ENCODE assay signal across 16 mouse cellular contexts in genomic region chr1:165935466-165935818, GRCm38 (mm10).
DNase-seq lines count a peak whose midpoint lies in the region; ATAC-seq and TF ChIP-seq lines count a peak whose summit lies in the region.
"Had no signal": no experiment of that assay in that cellular context is flagged by ENCODE, and none has a peak within 500 bp of the region (broad histone marks: within the 10 kb centered on the region; RNA-seq: fewer than 3 reads in every experiment).

No protein-coding gene starts in this region.

- peak overlapping the region; percentile 100 for H3K27ac ChIP-seq in CH12.LX (ENCODE audit: insufficient read depth, low read depth)
- H3K27ac ChIP-seq in bone marrow macrophage, adult 2 months (ENCODE audit: insufficient read depth, low read depth, low read length) = no peak overlapping the region
- H3K27ac ChIP-seq in hindbrain, embryonic 12.5 days = peak overlapping the region; percentile 49; the same call in 1 of the 2 replicates
- peak overlapping the region; percentile 70 for H3K27ac ChIP-seq in midbrain, embryonic 16.5 days (ENCODE audit: low read length)
- H3K27ac ChIP-seq: embryonic facial prominence, embryonic 15.5 days; heart, adult 2 months; limb, embryonic 10.5 days; liver, embryonic 15.5 days; macrophage had no signal

- H3K4me3 ChIP-seq in CH12.LX (replicated peaks in 1 of 3; ENCODE audit: low read depth in 2 of 3, low read length in 2 of 3, poor library complexity in 1 of 3) = peak overlapping the region; percentile 20 to 24 (median 23)
- H3K4me3 ChIP-seq in bone marrow macrophage, adult 2 months (ENCODE audit: insufficient read depth, low read length) = 0 out of 2 replicates have a peak overlapping the region, but pooled peaks have one; percentile 41
- H3K4me3 ChIP-seq in hindbrain, embryonic 12.5 days = no peak overlapping the region
- H3K4me3 ChIP-seq in midbrain, embryonic 16.5 days (ENCODE audit: low read depth, low read length) = no peak overlapping the region
- H3K4me3 ChIP-seq: embryonic facial prominence, embryonic 15.5 days; heart, adult 2 months; limb, embryonic 10.5 days; liver, embryonic 15.5 days had no signal

- peak overlapping the region; percentile 100 for H3K4me2 ChIP-seq in CH12.LX (ENCODE audit: insufficient read depth, low read depth, poor library complexity, severe bottlenecking)
- no peak overlapping the region for H3K4me2 ChIP-seq in hindbrain, embryonic 12.5 days (replicated peaks)
- H3K4me2 ChIP-seq in midbrain, embryonic 16.5 days (ENCODE audit: low read length) = peak overlapping the region; percentile 27; the same call in 1 of the 2 replicates
- H3K4me2 ChIP-seq: embryonic facial prominence, embryonic 15.5 days; liver, embryonic 15.5 days had no signal

- H3K4me1 ChIP-seq in CH12.LX (ENCODE audit: control insufficient read depth in 1 of 2, insufficient read depth in 2 of 2) = peaks cover 0 to 25% of the 10 kb centered on the region in 2 experiments; a peak in 3 of 4 replicates
- H3K4me1 ChIP-seq in bone marrow macrophage, adult 2 months (ENCODE audit: control insufficient read depth, insufficient read depth, low read length) = peaks cover 8% of the 10 kb centered on the region
- peaks cover 8% of the 10 kb centered on the region for H3K4me1 ChIP-seq in hindbrain, embryonic 12.5 days
- H3K4me1 ChIP-seq in midbrain, embryonic 16.5 days (ENCODE audit: control insufficient read depth, insufficient read depth, low read length) = peaks cover 18% of the 10 kb centered on the region
- H3K4me1 ChIP-seq: embryonic facial prominence, embryonic 15.5 days had no signal

- intact Hi-C loops in left cerebral cortex, postnatal 25 days (cut with DNase I) = no loop called here

- no peak for TF ChIP-seq POLR2A in CH12.LX (IDR thresholded peaks at IDR 0.05; ENCODE audit: low read depth, low read length)
- TF ChIP-seq POLR2A in bone marrow macrophage, adult 2 months (IDR thresholded peaks at IDR 0.05; ENCODE audit: borderline replicate concordance, low read depth, low read length) = no peak

- 40% methylated on average over 2 of the region's 2 CpGs for WGBS in hindbrain, embryonic 12.5 days
- 15% methylated on average over 2 of the region's 2 CpGs for WGBS in midbrain, embryonic 16.5 days

- H3K27me3 ChIP-seq in CH12.LX (replicated peaks) = no peaks in the 10 kb centered on the region
- no peaks in the 10 kb centered on the region for H3K27me3 ChIP-seq in hindbrain, embryonic 12.5 days
- no peaks in the 10 kb centered on the region for H3K27me3 ChIP-seq in midbrain, embryonic 16.5 days (ENCODE audit: control insufficient read depth, insufficient read depth, low read depth, low read length)
- H3K27me3 ChIP-seq: embryonic facial prominence, embryonic 15.5 days; liver, embryonic 15.5 days had no signal

- peak; percentile 59 for ATAC-seq in hindbrain, embryonic 12.5 days (ENCODE audit: low FRiP score)
- peak; percentile 84 for ATAC-seq in midbrain, embryonic 16.5 days
- ATAC-seq in CD4-positive, CD25-positive, alpha-beta regulatory T cell, adult 4 months = no peak

- no peak for TF ChIP-seq CTCF in CH12.LX (conservative IDR thresholded peaks at IDR 0.05 in 1 of 2, IDR thresholded peaks at IDR 0.05 in 1 of 2; ENCODE audit: low read depth in 2 of 2, low read length in 2 of 2)
- no peak for TF ChIP-seq CTCF in bone marrow macrophage, adult 2 months (IDR thresholded peaks at IDR 0.05; ENCODE audit: low read depth, low read length)

- H3K9me3 ChIP-seq in CH12.LX (replicated peaks; ENCODE audit: low read length) = no peaks in the 10 kb centered on the region
- no peaks in the 10 kb centered on the region for H3K9me3 ChIP-seq in hindbrain, embryonic 12.5 days (replicated peaks)
- H3K9me3 ChIP-seq in midbrain, embryonic 16.5 days (replicated peaks; ENCODE audit: control insufficient read depth, low read length, poor library complexity, severe bottlenecking) = no peaks in the 10 kb centered on the region
- H3K9me3 ChIP-seq: embryonic facial prominence, embryonic 15.5 days; limb, embryonic 10.5 days; liver, embryonic 15.5 days had no signal

- no peak for DNase-seq in CH12.LX (ENCODE audit: extremely low read depth)
- DNase-seq in adrenal gland, adult 18-20 months (ENCODE audit: low spot score in 2 of 2) = no peak
- DNase-seq in left cerebral cortex, postnatal 25 days (ENCODE audit: low spot score in 2 of 2) = no peak
- DNase-seq: adrenal gland, adult 2 months; cerebellum, postnatal 36 days; heart, adult 2 months; kidney, adult 18-20 months; thymus, postnatal 36 days had no signal

- no peak for TF ChIP-seq RAD21 in CH12.LX (IDR thresholded peaks at IDR 0.05; ENCODE audit: low read depth, low read length)

- H3K79me2 ChIP-seq in CH12.LX (replicated peaks; ENCODE audit: control insufficient read depth, extremely low read depth, insufficient read depth, poor library complexity, severe bottlenecking) = peaks cover 8% of the 10 kb centered on the region

- TF ChIP-seq EP300 in CH12.LX (IDR thresholded peaks at IDR 0.05; ENCODE audit: low read length) = no peak

- no peaks in the 10 kb centered on the region for H3K36me3 ChIP-seq in CH12.LX (replicated peaks in 1 of 2; ENCODE audit: control insufficient read depth in 1 of 2, insufficient read depth in 1 of 2, low read length in 1 of 2)
- H3K36me3 ChIP-seq in hindbrain, embryonic 12.5 days = no peaks in the 10 kb centered on the region
- H3K36me3 ChIP-seq in midbrain, embryonic 16.5 days (ENCODE audit: control insufficient read depth, insufficient read depth, low read length) = no peaks in the 10 kb centered on the region
- H3K36me3 ChIP-seq: embryonic facial prominence, embryonic 15.5 days; limb, embryonic 10.5 days; liver, embryonic 15.5 days had no signal

- dilution Hi-C loops in CH12.LX (cut with MboI; ENCODE audit: extremely low pct_ligation_motif_present, extremely low pct_unique_long_range_greater_than_20kb, low sequenced_read_pairs) = no loop called here

- H3K9ac ChIP-seq in CH12.LX (ENCODE audit: insufficient read depth, low read depth) = peak overlapping the region; percentile 74
- H3K9ac ChIP-seq in hindbrain, embryonic 12.5 days = no peak overlapping the region
- H3K9ac ChIP-seq in midbrain, embryonic 16.5 days (ENCODE audit: low read depth, low read length) = no peak overlapping the region
- H3K9ac ChIP-seq: embryonic facial prominence, embryonic 15.5 days; liver, embryonic 15.5 days had no signal

- in situ Hi-C loops in CH12.LX (cut with MboI; ENCODE audit: low pct_ligation_motif_present, low pct_unique_long_range_greater_than_20kb, low sequenced_read_pairs) = loop anchor here (10.0 kb wide), 1 partner anchor 59 kb away; no protein-coding TSS in a partner anchor

TF ChIP-seq in CH12.LX, 34 proteins besides CTCF, POLR2A, EP300 and RAD21:
- TF ChIP-seq ELF1 (IDR thresholded peaks at IDR 0.05; ENCODE audit: low read depth, low read length) (no peak), KAT2A (IDR thresholded peaks at IDR 0.05; ENCODE audit: insufficient replicate concordance, low read length) (no peak), SIN3A (IDR thresholded peaks at IDR 0.05; ENCODE audit: low read length) (no peak), GABPA (IDR thresholded peaks at IDR 0.05; ENCODE audit: insufficient replicate concordance, low read depth, low read length) (no peak)

Comparison
In these comparisons a context has a peak if more than half of its experiments do, and no peak if none do; other contexts are left out.
1. H3K4me3 ChIP-seq: peak in CH12.LX (3 of 3) and bone marrow macrophage, adult 2 months (single experiment); none in hindbrain, embryonic 12.5 days (single experiment) and midbrain, embryonic 16.5 days (single experiment).